Mouse (Mus musculus) heart, adult 2 months (tissue): ENCODE data around the gene Ttll3.

Experiments
- CTCF ChIP-seq: fragments of 200-600 bp; IDR thresholded peaks from 2 replicates; pipeline ENCODE4 v1.8.1; 2022; ENCODE audit warnings: antibody characterized with exemption, mild to moderate bottlenecking, moderate library complexity
- EP300 ChIP-seq: fragments of 200-500 bp; IDR thresholded peaks from 2 replicates; pipeline ENCODE4 v1.6.1; 2011; ENCODE audit warnings: low read depth, low read length, control low read depth; ENCODE audit not compliant: insufficient read depth
- POLR2A ChIP-seq: fragments of 200-500 bp; IDR thresholded peaks from 2 replicates; pipeline ENCODE4 v1.6.1; 2011; ENCODE audit warnings: mild to moderate bottlenecking, low read depth, low read length, control low read depth; ENCODE audit not compliant: insufficient read depth

GRCm38 (mm10) chr6:113451839-113452238, 62.8 kb downstream of the Ttll3 start:
- TF ChIP-seq CTCF: no peak
- no peak for TF ChIP-seq POLR2A
- no peak for TF ChIP-seq EP300
